Mouse (Mus musculus) lung, postnatal 0 days (tissue): ENCODE results near the gene Cptp.

ENCODE experiments used
- CTCF ChIP-seq: IDR thresholded peaks from 2 replicates; pipeline ENCODE4 v1.5.1; 2016; ENCODE audit warnings: antibody characterized with exemption, mild to moderate bottlenecking
- EP300 ChIP-seq: IDR thresholded peaks from 2 replicates; pipeline ENCODE4 v1.6.1; 2016; ENCODE audit warnings: antibody characterized with exemption, mild to moderate bottlenecking, control low read depth

GRCm38 (mm10) chr4:155859318-155859717 lies 9.9 kb downstream of the Cptp start:
- TF ChIP-seq CTCF (peak; percentile 18; the same call in 1 of the 2 replicates), EP300 (no peak)
